Mouse (Mus musculus) ovary, adult 18-20 months (tissue): Measurements from ENCODE around the gene Tpcn1.

Experiments
- DNase-seq: peaks from one replicate; pipeline ENCODE4 v3.0.0; 2022; ENCODE audit warnings: low spot score, mixed read lengths

The Tpcn1 gene

GRCm38 (mm10) chr5:120588569-120589094, at the start of gene Tpcn1, which contains the start of gene Iqcd:
TSS of gene Tpcn1 (minus strand) at chr5:120588673.
TSS of gene Iqcd (plus strand) at chr5:120589016.
- peak; percentile 98 for DNase-seq

DNA sequence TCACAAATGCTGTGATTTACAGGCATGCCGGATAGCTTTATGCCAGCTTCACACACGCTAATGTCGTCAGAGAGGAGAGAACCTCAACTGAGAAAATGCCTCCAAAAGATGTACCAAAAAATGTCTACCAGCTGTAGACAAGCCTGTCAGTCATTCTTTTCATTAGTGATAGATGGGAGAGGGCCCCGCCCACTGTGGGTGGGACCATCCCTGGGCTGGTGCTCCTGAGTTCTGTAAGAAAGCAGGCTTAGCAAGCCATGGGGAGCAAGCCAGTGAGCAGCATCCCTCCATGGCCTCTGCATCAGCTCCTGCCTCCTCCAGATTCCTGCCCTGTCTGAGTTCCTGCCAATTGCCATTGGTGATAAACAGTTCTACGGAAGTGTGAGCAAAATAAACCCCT, 47.2 kb upstream of the Tpcn1 start:
- DNase-seq = no peak

- no peak for DNase-seq
Observed at GRCm38 (mm10) chr5:120634860-120635259, 46.4 kb upstream of the Tpcn1 start.

DNA sequence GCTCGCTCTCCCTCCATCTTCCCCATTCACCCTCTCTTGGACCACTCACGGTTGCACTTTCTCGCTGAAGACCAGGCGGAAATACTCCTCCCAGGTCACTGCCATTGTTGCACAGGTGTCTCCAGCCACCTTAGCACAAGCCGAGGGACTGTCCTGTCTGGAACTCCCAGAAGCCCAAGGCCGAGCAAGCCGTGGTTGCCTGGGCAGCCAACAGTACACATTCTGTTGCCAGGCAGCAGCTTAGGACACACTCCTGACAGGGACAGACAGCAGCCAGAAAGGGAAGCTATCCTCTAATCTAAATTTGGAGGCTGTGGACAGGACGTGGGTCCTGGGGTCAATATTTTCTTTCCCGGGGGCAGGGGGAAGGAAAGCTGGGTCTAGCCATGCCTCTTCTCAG, 45.7 kb upstream of the Tpcn1 start, which contains the start of gene Cfap73:
Gene Cfap73 (minus strand): TSS at position 105 of the 400 bp plus-strand sequence.
- no peak for DNase-seq

- no peak for DNase-seq
Observed at GRCm38 (mm10) chr5:120631892-120632291, 43.4 kb upstream of the Tpcn1 start.

GRCm38 (mm10) chr5:120631128-120631527, 42.7 kb upstream of the Tpcn1 start:
- DNase-seq = no peak

GRCm38 (mm10) chr5:120628624-120629023, 40.2 kb upstream of the Tpcn1 start:
- DNase-seq = no peak

- DNase-seq = no peak
Observed at GRCm38 (mm10) chr5:120627515-120628300, 39.2 kb upstream of the Tpcn1 start.

DNA sequence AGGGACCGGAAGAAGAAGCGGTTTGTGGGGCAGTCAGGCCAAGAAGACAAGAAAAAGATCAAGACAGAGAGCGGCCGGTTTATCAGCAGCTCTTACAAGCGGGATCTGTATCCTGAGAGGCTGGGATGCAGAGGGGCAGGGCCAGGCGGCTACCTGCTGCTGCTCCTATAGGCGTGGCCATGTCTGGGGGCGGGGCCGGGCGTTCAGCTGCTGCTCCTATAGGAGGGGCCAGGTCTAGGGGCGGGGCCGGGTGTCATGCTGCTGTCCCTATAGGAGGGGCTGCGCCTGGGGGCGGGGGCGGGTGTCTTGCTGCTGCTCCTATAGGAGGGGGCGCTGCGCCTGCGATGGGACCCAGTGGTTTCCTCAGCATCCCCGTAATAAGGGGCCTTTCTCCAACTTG, 37.9 kb upstream of the Tpcn1 start:
- no peak for DNase-seq

DNA sequence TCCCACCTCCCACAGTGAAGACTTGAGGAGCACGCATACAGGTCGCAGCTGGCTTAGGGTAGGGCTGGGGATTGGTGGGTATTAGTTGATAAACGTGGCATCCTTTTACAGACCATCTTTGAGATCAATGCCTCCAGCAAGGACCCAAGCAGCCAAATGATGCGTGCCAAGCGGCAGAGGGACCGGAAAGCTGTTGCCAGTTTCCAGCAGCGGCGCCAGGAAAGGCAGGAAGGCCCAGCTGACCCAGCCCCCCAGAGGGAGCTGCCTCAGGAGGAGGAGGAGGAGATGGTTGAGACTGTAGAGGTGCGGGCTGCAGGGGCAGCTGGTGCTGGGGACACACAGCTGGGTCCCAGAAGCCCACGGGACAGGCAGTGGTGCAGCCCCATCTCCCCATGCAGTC, 36.0 kb upstream of the Tpcn1 start:
- no peak for DNase-seq

- no peak for DNase-seq
Observed at GRCm38 (mm10) chr5:120622198-120622851, 33.9 kb upstream of the Tpcn1 start.

- DNase-seq = no peak
Observed at GRCm38 (mm10) chr5:120621846-120622197, 33.3 kb upstream of the Tpcn1 start.

- DNase-seq = no peak
Observed at GRCm38 (mm10) chr5:120621078-120621765, 32.7 kb upstream of the Tpcn1 start.

GRCm38 (mm10) chr5:120620375-120621077, 32.1 kb upstream of the Tpcn1 start:
- DNase-seq = peak; percentile 47

DNA sequence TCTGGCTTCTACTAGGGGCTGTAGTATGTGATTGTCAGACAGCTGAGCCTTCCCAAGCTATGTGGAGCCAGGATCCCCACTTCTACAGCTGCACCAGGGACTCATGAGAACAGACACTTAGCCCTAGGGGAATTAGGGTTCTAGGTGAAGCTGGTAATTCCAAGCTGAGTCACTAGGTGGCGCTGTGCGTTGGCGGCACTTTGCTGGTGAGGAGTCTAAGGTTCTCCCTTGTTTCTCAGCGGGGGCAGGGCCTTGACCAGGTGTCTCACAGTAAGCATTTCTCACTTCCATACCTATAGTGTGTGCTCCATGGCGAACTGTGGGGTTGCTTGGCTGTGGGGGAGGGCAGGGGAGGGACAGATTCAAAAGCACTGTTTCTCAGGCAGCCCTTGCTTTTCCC, 30.7 kb upstream of the Tpcn1 start:
- no peak for DNase-seq

DNA sequence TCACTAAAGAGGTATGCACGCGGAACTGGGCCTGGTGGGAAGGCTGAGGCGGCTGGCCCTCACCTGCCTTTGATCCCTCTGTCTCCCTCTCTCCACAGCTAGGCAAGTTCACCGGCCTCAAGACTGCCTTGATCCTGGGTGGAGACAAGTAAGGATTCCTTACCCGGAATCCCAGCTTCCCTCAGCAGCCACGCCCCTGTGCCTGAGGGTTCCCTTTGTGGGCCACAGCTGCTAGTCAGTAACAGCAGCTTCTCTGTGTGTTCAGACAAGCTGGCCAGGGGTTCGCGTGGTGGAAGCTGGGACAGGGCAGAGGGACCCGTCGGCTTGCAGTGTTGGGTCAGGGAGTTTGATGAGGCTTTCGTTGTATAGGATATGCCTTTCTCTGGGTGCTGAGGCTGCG, 30.3 kb upstream of the Tpcn1 start:
- DNase-seq = no peak

DNA sequence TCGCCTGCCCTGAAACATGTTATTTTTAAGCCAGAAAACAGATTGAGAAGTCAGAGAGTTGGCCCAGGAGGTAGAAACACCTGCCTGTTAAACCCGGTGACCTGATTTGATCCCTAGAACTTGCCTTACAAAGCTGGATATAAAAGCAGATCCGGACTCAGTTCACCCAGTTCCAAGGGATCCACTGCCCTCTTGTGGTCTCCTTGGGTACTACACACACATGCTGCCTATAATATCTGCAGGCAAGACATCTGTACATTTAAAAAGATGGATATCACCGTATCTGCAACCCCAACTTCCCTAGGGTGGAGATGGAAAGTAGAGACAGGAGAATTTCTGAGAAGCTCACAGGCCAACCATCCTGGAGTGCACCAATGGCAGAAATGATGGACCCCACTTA, 27.4 kb upstream of the Tpcn1 start:
- DNase-seq = no peak

DNA sequence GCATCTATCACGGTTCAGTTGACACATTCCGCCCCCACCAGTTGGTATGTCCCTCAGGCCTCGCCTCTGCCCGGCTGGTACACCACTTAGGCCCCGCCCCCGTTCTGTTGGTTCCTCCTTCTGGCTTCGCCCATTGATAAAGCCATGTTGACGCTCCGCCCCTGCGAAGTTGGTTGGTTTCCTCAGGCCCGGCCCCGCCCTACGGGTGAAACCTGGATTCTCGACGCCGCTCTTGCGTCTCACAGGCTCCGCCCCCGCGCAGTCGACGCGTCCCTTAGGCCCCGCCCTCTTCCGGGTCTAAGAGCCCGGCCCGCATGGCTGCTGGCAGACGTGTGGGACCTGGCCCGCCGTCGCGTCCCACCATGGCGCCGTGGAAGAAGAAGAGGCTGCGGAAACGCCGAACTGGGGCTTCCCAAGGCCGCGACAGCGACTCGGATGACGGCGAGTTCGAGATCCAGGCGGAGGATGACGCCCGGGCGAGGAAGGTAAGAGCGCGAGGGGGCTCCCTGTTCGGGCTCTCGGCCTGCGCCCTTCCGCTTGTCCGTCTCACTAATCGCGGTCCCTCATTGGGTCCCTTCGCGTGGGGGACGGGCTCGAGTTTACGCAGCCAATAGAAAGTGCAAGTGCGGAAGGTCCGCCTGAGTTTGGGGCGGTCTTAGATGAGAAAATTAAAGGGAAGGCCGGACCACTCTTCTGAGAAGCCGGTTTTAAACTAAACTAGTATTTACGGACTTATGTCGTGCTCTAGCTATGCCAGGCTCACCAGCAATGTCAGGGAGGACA, 24.5 kb upstream of the Tpcn1 start:
- peak; percentile 100 for DNase-seq

- DNase-seq = peak; percentile 92
Observed at GRCm38 (mm10) chr5:120612442-120612821, 24.0 kb upstream of the Tpcn1 start, which contains the start of the genes Rita1 and Ddx54. TSS of gene Rita1 (minus strand) at chr5:120612589. TSS of gene Ddx54 (plus strand) at chr5:120612739.

- no peak for DNase-seq
Observed at GRCm38 (mm10) chr5:120611416-120611815, 22.9 kb upstream of the Tpcn1 start.

- no peak for DNase-seq
Observed at GRCm38 (mm10) chr5:120610906-120611305, 22.4 kb upstream of the Tpcn1 start.
